Mouse (Mus musculus) spleen, adult 2 months (tissue): ENCODE measurements around the gene Kctd15.

Experiments used
- CTCF ChIP-seq: fragments of 200-500 bp; IDR thresholded peaks from 2 replicates; pipeline ENCODE4 v1.5.1; 2011; ENCODE audit warnings: mild to moderate bottlenecking, inconsistent platforms; ENCODE audit not compliant: insufficient read depth, insufficient read length, insufficient replicate concordance; ENCODE audit errors: extremely low read depth
- POLR2A ChIP-seq: fragments of 200-500 bp; IDR thresholded peaks from 2 replicates; pipeline ENCODE4 v1.6.1; 2011; ENCODE audit warnings: low read depth, low read length, inconsistent platforms

DNA sequence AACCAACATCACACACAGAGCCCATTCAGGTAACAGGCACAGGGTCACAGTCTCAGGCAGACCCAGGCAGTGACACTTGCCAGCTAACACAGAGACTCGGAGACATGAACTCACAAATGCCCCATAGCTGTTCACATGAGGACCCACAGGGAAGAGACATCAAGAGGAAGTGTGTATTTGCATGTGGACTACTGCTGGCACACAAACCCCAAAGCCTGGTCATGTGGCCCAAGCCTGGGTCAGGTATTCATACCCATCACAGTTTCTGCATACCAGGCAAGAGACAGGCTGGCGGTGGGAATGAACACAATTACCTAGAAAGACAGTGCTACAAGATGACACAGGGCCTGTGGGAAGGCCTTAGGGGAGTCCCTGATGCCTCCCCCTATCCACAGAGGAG lies 10.9 kb downstream of the Kctd15 start:
- TF ChIP-seq CTCF, result no peak
- TF ChIP-seq POLR2A, result no peak
